Mouse (Mus musculus) CD8-positive naive resting alpha-beta T cell, adult 2 months (primary cell): ENCODE results near the gene Triml2.

ENCODE experiments used
- DNase-seq, 2 experiments: peaks; one replicate each; pipeline ENCODE4 v3.0.0; 2022; ENCODE audit warnings: low read depth in 2 of 2, low spot score in 2 of 2

The Triml2 gene

GRCm38 (mm10) chr8:43180054-43180690 lies at the start of gene Triml2:
Gene Triml2 (plus strand): TSS chr8:43180541.
- DNase-seq: no peak

DNA sequence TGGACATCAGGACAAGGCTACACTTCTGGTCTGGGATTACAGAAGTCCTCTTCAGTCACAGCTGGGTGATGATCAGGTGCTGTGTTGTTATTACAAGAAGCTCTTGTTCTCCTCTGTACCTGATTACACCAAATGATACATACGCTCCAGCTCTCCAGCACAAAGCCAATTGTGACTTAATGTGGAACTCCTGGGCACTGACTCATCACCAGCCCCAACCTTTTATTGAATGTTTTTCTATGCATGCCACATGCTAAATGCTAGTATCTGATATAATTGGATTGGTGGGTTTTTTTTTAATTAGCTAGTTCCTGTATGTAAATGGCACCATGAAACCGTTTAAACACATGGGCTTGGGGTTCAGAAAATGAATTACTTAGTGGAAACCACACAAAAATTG lies 39.0 kb upstream of the Triml2 start, which contains the start of gene Triml1:
Gene Triml1, minus strand, starts transcription at position 101 of the 400 bp plus-strand sequence.
- no peak for DNase-seq

DNA sequence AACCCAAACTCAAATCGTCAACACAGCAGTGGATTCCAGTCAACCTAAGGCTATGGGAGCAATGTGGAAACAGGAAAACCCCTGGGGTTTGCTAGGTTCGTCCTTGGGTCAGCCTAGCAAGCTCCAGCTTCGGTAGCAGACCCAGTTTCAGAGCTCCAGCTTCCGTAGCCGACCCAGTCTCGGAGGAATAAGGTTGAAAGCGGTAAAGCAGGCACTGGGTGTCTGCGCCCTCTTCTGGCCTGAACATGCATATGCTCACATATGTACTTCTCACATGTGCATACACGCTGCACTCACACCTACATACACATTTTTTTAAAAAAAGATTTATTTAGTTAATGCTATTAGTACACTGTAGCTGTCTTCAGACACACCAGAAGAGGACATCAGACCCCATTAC lies 31.0 kb upstream of the Triml2 start:
- no peak for DNase-seq

DNA sequence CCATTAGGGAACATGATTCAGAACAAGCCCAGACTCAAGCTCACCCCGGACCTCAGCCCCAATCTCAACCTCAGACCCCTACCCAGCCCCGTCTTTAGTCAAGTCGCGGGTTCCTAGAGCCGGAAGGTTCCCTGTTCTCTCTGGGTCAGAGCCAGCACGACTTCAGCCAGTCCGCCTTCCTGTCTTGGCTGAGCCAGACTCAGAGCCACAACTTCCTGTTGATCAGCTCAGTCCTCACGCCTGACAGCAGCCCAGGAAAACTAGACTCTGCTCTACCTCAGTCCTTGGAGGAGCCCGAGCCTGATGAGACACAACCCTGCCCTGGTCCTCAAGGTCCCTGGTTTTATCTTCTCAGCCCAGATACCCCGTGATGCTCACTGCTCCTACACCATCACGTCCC lies 17.1 kb upstream of the Triml2 start:
- no peak for DNase-seq

DNA sequence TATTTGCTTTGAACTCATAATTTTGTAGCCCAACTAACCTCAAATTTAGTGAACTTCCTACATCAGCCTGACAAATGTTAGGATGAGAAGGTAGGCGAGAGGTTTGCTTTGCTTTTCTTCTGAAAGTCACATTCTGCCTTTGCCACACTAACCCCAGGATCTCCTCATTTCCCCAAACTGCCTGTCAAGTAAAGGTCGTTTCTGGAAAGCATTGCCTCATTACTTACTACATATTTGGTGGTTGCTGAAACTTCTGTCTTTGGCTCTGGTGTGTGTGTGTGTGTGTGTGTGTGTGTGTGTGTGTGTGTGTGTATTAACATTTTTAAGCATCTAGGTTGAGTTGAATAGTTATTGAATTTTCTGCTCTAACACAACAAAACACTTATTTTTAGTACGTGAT lies 15.9 kb upstream of the Triml2 start:
- DNase-seq: no peak

DNA sequence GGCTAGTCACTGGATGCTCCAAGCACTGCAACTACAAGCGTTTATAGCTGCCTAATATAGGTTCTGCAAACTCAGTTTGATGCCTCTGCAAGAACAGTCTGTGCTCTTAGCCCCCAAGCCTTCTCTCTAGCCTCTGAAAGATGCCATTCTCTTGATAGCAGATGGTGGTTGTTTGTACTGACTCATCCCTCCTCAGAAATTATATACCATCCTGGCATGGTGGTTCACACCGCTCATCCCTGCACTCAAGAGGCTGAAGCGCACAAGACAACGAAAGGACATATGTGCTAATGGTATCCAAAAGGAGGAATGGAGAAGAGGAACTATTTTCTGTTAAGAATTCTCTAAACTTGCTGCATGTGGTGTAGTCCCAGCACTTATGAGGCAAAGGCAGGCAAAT lies 12.3 kb upstream of the Triml2 start:
- DNase-seq: no peak

DNA sequence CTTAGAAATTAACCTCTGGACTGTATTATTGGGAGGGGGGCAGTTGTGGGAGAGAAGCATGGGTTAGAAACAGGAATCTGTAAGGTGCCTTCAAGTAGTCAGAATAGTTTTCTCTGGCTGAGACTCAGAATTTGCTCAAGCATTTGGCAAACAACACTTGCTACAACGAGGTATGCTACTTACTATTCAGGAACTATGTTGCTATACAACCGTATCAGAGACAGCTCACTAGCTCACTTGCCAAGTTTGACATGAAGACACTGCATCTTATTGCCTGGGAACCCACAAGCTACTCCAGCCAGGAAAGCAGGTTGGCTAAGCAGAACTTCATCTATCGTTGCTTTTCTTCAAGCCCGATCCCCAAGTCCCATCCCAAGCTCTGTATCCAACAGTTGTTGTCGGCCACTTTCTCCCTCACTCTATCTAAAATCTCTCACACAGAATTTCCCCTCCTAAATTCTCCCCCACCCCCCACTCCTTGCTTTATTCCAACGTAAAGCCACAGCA lies 11.0 kb upstream of the Triml2 start:
- no peak for DNase-seq

DNA sequence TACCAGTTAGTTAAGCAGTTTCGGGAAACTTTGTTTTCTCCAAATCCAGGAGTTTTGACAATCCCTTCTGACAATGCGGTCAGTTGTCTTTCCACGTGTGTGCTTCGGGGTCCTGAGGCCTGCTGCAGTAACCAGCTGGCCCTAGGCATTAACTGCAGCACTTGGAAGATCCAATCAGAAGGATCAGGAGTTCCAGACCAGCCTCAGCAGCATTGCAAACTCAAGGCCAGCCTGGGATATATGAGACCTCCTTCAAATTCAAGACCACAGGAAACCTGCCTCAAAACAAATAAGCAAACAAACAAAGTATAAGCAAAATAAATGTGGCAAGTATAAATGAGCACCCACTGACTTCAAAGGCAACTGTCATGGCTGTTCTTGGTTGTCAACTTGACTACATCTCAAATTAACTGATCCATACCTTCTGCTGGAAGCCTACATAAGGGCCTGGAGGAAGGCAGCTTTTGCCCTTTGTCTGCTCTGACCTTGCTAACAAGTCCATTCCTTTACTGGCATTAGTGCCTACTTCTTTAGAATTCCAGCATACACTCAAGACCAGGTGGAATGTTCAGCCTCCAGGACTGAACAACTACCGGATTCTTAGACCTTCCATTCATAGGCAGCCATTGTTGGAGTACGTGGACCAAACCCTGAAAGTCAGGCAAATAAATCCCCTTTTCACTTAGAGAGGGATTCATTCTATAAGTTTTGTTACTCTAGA lies 3.4 kb upstream of the Triml2 start:
- no peak for DNase-seq

DNA sequence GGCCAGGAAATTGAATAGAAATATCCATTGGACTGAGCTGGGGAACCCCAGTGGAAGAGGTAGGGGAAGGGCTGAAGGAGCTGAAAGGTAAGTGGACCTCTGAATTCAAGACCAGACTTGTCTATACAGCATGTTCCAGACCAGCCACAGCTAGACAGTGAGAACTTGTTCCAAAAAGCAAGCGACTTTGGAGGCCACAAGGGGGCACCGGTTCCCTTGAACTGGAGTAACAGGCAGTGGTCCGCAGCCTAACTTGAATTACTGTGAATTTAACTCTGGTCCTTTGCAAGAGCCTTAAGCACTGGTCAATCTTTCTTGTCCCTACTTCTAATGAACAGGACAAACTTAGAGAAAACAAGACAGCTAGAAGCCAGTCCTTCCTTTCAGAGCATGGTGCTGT lies 2.1 kb upstream of the Triml2 start:
- DNase-seq: no peak

GRCm38 (mm10) chr8:43179189-43179588 lies 1.2 kb upstream of the Triml2 start:
- no peak for DNase-seq

DNA sequence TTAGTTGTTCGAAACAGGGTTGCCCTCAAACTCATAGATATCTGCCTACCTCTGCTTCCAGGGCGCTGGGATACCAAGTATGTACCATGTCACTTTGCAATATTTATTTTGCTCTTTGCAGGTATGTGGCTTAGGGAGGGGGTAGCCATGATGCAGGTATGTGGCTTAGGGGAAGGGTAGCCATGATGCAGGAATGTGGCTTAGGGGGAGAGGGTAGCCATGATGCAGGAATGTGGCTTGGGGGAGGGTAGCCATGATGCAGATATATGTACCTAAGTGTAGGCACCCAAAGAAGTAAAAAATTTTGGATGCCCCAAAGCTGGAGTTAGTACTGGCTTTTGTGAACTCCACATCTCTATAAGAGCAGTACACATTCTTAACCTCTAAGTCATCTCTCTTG lies 1.9 kb downstream of the Triml2 start:
- DNase-seq: no peak

DNA sequence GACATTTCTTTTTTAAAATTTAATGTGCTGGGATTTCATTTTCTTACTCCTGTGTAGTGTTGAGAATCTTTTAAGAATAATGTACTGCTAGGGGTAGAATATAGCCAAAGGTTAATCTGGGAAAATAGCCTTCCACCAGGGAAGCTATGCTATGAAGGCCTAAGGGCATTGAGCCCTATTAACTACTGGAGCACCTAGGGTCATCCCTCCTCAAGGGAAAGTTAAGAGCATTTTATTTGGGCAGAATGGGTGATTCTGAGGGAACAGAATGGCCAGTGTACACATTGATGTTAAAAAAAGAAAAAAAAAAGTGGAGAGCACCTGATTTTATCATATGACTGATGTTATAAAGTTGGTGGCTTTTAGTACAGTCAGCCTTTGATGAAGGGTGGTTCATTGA lies 35.2 kb downstream of the Triml2 start:
- DNase-seq: no peak

DNA sequence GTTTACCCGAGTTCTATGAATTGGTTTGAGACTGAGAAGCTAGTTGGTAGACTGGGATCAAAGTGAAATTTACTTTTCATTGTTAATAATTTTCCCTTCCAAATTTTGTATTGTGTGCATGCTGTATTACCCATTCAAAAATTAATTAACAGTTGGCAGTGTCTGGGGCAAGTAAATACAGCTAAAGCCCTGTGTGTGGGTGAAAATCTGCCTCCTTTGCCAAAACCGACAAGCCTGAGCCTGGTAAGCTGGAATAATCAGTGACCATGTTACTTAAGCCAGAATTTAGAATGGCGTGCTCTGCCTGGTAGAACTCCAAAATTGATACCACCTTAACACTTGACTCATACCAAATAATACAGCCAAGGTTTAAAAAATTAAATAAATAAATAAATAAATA lies 63.0 kb downstream of the Triml2 start:
- no peak for DNase-seq
